30 mouse cellular contexts compared by ENCODE assay signal in the genomic region with DNA sequence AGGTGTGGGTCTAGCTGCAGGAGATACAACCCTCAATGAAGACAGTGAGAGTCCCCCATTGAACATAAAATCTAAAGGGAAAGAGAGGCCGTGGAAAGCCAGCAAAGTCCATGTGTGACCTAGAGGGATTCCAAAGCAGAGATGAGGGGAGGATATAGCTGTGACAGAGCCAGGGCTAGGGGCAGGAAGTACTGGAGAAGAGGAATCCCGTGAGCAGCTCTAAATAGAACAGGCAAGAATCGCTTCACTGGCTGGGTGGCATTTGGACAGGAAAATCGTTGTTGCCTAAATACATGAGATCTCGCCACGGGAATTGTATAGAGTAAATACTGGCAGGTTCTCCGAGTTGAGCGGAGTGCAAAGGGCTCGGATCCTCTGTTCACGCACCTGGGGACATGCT.
DNase-seq lines count a peak whose midpoint lies in the region; ATAC-seq lines count a peak whose summit lies in the region.
"Had no signal": no experiment of that assay in that cellular context is flagged by ENCODE, and none has a peak within 500 bp of the region (broad histone marks: within the 10 kb centered on the region; RNA-seq: fewer than 3 reads in every experiment).

No protein-coding gene starts in this region.

- no peaks in the 10 kb centered on the region for H3K27me3 ChIP-seq in heart, embryonic 11.5 days (ENCODE audit: control insufficient read depth, insufficient read depth, low read length)
- no peaks in the 10 kb centered on the region for H3K27me3 ChIP-seq in heart, embryonic 13.5 days (replicated peaks)
- no peaks in the 10 kb centered on the region for H3K27me3 ChIP-seq in kidney, embryonic 15.5 days
- H3K27me3 ChIP-seq in heart, embryonic 16.5 days (ENCODE audit: control insufficient read depth, insufficient read depth, low read length), result no peaks in the 10 kb centered on the region
- H3K27me3 ChIP-seq: embryonic facial prominence, embryonic 15.5 days; forebrain, embryonic 12.5 days; midbrain, embryonic 13.5 days; neural tube, embryonic 13.5 days had no signal

- WGBS in heart, embryonic 11.5 days (ENCODE audit: insufficient replicate concordance), result 71% methylated on average over 10 of the region's 10 CpGs
- WGBS in heart, embryonic 13.5 days, result 64% methylated on average over 10 of the region's 10 CpGs
- WGBS in kidney, embryonic 15.5 days, result 65% methylated on average over 10 of the region's 10 CpGs
- WGBS in heart, embryonic 16.5 days, result 55% methylated on average over 10 of the region's 10 CpGs

- peak; percentile 96 for DNase-seq in heart, adult 11 months
- no peak for DNase-seq in heart, postnatal 4 days
- no peak for DNase-seq in kidney, adult 18-20 months
- DNase-seq in thymus, postnatal 14 days, result no peak
- DNase-seq: adrenal gland, postnatal 25 days; cerebellum, adult 2 months; cerebellum, postnatal 25 days; forebrain, postnatal 0 days; gastrocnemius, postnatal 10 days; liver; lung, adult 2 months; lung, postnatal 10 days; right cerebral cortex, postnatal 4 days; thymus, adult 18-20 months; thymus, postnatal 36 days had no signal

- no peak overlapping the region for H3K4me2 ChIP-seq in heart, embryonic 11.5 days
- H3K4me2 ChIP-seq in heart, embryonic 13.5 days, result no peak overlapping the region
- no peak overlapping the region for H3K4me2 ChIP-seq in kidney, embryonic 15.5 days
- H3K4me2 ChIP-seq in heart, embryonic 16.5 days (ENCODE audit: low read depth, low read length), result no peak overlapping the region
- H3K4me2 ChIP-seq: embryonic facial prominence, embryonic 15.5 days; forebrain, embryonic 12.5 days; hindbrain, embryonic 14.5 days; midbrain, embryonic 13.5 days; neural tube, embryonic 13.5 days had no signal

- no peaks in the 10 kb centered on the region for H3K4me1 ChIP-seq in heart, embryonic 11.5 days (ENCODE audit: control insufficient read depth, insufficient read depth, low read length)
- H3K4me1 ChIP-seq in heart, embryonic 13.5 days, result peaks cover 16% of the 10 kb centered on the region
- H3K4me1 ChIP-seq in kidney, embryonic 15.5 days, result 0 out of 2 replicates have a peak, but pooled peaks cover 3% of the 10 kb centered on the region
- peaks cover 13% of the 10 kb centered on the region for H3K4me1 ChIP-seq in heart, embryonic 16.5 days (ENCODE audit: control insufficient read depth, insufficient read depth, low read length)
- H3K4me1 ChIP-seq: embryonic facial prominence, embryonic 10.5 days; embryonic facial prominence, embryonic 15.5 days; forebrain, embryonic 12.5 days; midbrain, embryonic 13.5 days; neural tube, embryonic 13.5 days had no signal

- no peak overlapping the region for H3K9ac ChIP-seq in heart, embryonic 11.5 days (ENCODE audit: low read depth, low read length)
- H3K9ac ChIP-seq in heart, embryonic 13.5 days, result 0 out of 2 replicates have a peak overlapping the region, but pooled peaks have one; percentile 28
- no peak overlapping the region for H3K9ac ChIP-seq in kidney, embryonic 15.5 days
- H3K9ac ChIP-seq in heart, embryonic 16.5 days (ENCODE audit: low read length), result no peak overlapping the region
- H3K9ac ChIP-seq: embryonic facial prominence, embryonic 15.5 days; forebrain, embryonic 12.5 days; forebrain, postnatal 0 days; hindbrain, embryonic 14.5 days; liver, embryonic 14.5 days; midbrain, embryonic 13.5 days; neural tube, embryonic 13.5 days had no signal

- peaks cover 10% of the 10 kb centered on the region; the same call in 1 of the 2 replicates for H3K36me3 ChIP-seq in heart, embryonic 11.5 days (ENCODE audit: control insufficient read depth, insufficient read depth, low read length)
- H3K36me3 ChIP-seq in heart, embryonic 13.5 days, result peaks cover 80% of the 10 kb centered on the region
- peaks cover 55% of the 10 kb centered on the region for H3K36me3 ChIP-seq in kidney, embryonic 15.5 days
- peaks cover 33% of the 10 kb centered on the region for H3K36me3 ChIP-seq in heart, embryonic 16.5 days (ENCODE audit: control insufficient read depth, insufficient read depth)
- H3K36me3 ChIP-seq: G1E had no signal

- no peak overlapping the region for H3K4me3 ChIP-seq in heart, embryonic 11.5 days (ENCODE audit: low read depth, low read length)
- H3K4me3 ChIP-seq in heart, embryonic 13.5 days, result no peak overlapping the region
- no peak overlapping the region for H3K4me3 ChIP-seq in kidney, embryonic 15.5 days (replicated peaks)
- H3K4me3 ChIP-seq in heart, embryonic 16.5 days (ENCODE audit: low read length), result no peak overlapping the region
- H3K4me3 ChIP-seq: embryonic facial prominence, embryonic 10.5 days; embryonic facial prominence, embryonic 15.5 days; forebrain, embryonic 12.5 days; midbrain, embryonic 13.5 days; neural tube, embryonic 13.5 days had no signal

- no peak for ATAC-seq in heart, embryonic 11.5 days (replicated peaks; ENCODE audit: insufficient number of reproducible peaks, low FRiP score, low TSS enrichment)
- no peak for ATAC-seq in heart, embryonic 13.5 days (ENCODE audit: extremely low read depth, insufficient number of reproducible peaks, low FRiP score, low TSS enrichment)
- peak; percentile 33; the same call in 1 of the 2 replicates for ATAC-seq in kidney, embryonic 15.5 days (replicated peaks; ENCODE audit: low FRiP score)
- ATAC-seq in heart, embryonic 16.5 days (replicated peaks; ENCODE audit: extremely low read depth, insufficient read depth, low FRiP score), result peak; percentile 71; the same call in 1 of the 2 replicates
- ATAC-seq: forebrain, postnatal 0 days; intestine, postnatal 0 days; midbrain, embryonic 13.5 days had no signal

- H3K9me3 ChIP-seq in heart, embryonic 11.5 days (replicated peaks; ENCODE audit: control insufficient read depth, low read length), result no peaks in the 10 kb centered on the region
- no peaks in the 10 kb centered on the region for H3K9me3 ChIP-seq in heart, embryonic 13.5 days
- H3K9me3 ChIP-seq in kidney, embryonic 15.5 days (replicated peaks), result no peaks in the 10 kb centered on the region
- no peaks in the 10 kb centered on the region for H3K9me3 ChIP-seq in heart, embryonic 16.5 days (replicated peaks; ENCODE audit: control insufficient read depth, low read length)
- H3K9me3 ChIP-seq: embryonic facial prominence, embryonic 10.5 days; embryonic facial prominence, embryonic 15.5 days; forebrain, embryonic 12.5 days; G1E; midbrain, embryonic 13.5 days; neural tube, embryonic 13.5 days had no signal

- H3K27ac ChIP-seq in heart, embryonic 11.5 days (ENCODE audit: low read depth, low read length), result no peak overlapping the region
- H3K27ac ChIP-seq in heart, embryonic 13.5 days (replicated peaks), result peak overlapping the region; percentile 59; the same call in 1 of the 2 replicates
- no peak overlapping the region for H3K27ac ChIP-seq in kidney, embryonic 15.5 days
- H3K27ac ChIP-seq in heart, embryonic 16.5 days (ENCODE audit: low read length), result peak overlapping the region; percentile 74
- H3K27ac ChIP-seq: embryonic facial prominence, embryonic 10.5 days; embryonic facial prominence, embryonic 15.5 days; forebrain, embryonic 12.5 days; hindbrain, embryonic 14.5 days; liver, embryonic 14.5 days; macrophage; midbrain, embryonic 13.5 days; neural tube, embryonic 13.5 days; stomach, postnatal 0 days had no signal

Comparison
In these comparisons a context has a peak if more than half of its experiments do, and no peak if none do; other contexts are left out.
1. ATAC-seq: peak in kidney, embryonic 15.5 days (single experiment) and heart, embryonic 16.5 days (single experiment); none in heart, embryonic 11.5 days (single experiment) and heart, embryonic 13.5 days (single experiment).
2. H3K27ac ChIP-seq: peak in heart, embryonic 13.5 days (single experiment) and heart, embryonic 16.5 days (single experiment); none in heart, embryonic 11.5 days (single experiment) and kidney, embryonic 15.5 days (single experiment).